ENCODE assay signal across 8 mouse cellular contexts in genomic region chr6:134439401-134440021, GRCm38 (mm10). TPM values are rescaled to one million over a fixed set of nuclear protein-coding genes. Genes with fewer than 3 reads are reported as not detected.
DNase-seq lines count a peak whose midpoint lies in the region; ATAC-seq and TF ChIP-seq lines count a peak whose summit lies in the region.

No protein-coding gene starts in this region.

- peak overlapping the region; percentile 44; the same call in 1 of the 2 replicates for H3K27ac ChIP-seq in forebrain, embryonic 13.5 days
- H3K27ac ChIP-seq in heart, postnatal 0 days (ENCODE audit: low read depth), result 0 out of 2 replicates have a peak overlapping the region, but pooled peaks have one; percentile 18
- H3K27ac ChIP-seq in neural tube, embryonic 12.5 days, result no peak overlapping the region; the same call in 1 of the 2 replicates

- no peaks in the 10 kb centered on the region for H3K27me3 ChIP-seq in forebrain, embryonic 13.5 days
- no peaks in the 10 kb centered on the region; the same call in 1 of the 2 replicates for H3K27me3 ChIP-seq in heart, postnatal 0 days (ENCODE audit: control insufficient read depth, insufficient read depth, low read length)
- no peaks in the 10 kb centered on the region for H3K27me3 ChIP-seq in neural tube, embryonic 12.5 days (replicated peaks)

- peaks cover 15% of the 10 kb centered on the region; the same call in 1 of the 2 replicates for H3K4me1 ChIP-seq in forebrain, embryonic 13.5 days
- no peaks in the 10 kb centered on the region for H3K4me1 ChIP-seq in heart, postnatal 0 days (ENCODE audit: control insufficient read depth, insufficient read depth)
- H3K4me1 ChIP-seq in neural tube, embryonic 12.5 days, result peaks cover 11% of the 10 kb centered on the region; the same call in 1 of the 2 replicates

- peak overlapping the region; percentile 29 for H3K4me3 ChIP-seq in forebrain, embryonic 13.5 days
- peak overlapping the region; percentile 30 for H3K4me3 ChIP-seq in heart, postnatal 0 days (ENCODE audit: low read depth, low read length)
- peak overlapping the region; percentile 11; the same call in 1 of the 2 replicates for H3K4me3 ChIP-seq in neural tube, embryonic 12.5 days

- H3K9ac ChIP-seq in forebrain, embryonic 13.5 days, result peak overlapping the region; percentile 50
- H3K9ac ChIP-seq in heart, postnatal 0 days (replicated peaks; ENCODE audit: low read depth, low read length), result no peak overlapping the region; the same call in 1 of the 2 replicates
- peak overlapping the region; percentile 48 for H3K9ac ChIP-seq in neural tube, embryonic 12.5 days

- TF ChIP-seq EP300 in heart, postnatal 0 days (IDR thresholded peaks at IDR 0.05; ENCODE audit: low read depth), result no peak

- WGBS in forebrain, embryonic 13.5 days, result 12% methylated on average over 23 of the region's 23 CpGs
- 18% methylated on average over 23 of the region's 23 CpGs for WGBS in heart, postnatal 0 days
- WGBS in neural tube, embryonic 12.5 days, result 23% methylated on average over 23 of the region's 23 CpGs

- H3K9me3 ChIP-seq in forebrain, embryonic 13.5 days (replicated peaks), result no peaks in the 10 kb centered on the region
- H3K9me3 ChIP-seq in heart, postnatal 0 days (replicated peaks; ENCODE audit: control insufficient read depth, low read length), result no peaks in the 10 kb centered on the region
- no peaks in the 10 kb centered on the region for H3K9me3 ChIP-seq in neural tube, embryonic 12.5 days

- peak; percentile 40 for DNase-seq in MN1 (ENCODE audit: low spot score)
- DNase-seq in brain, embryonic 18.5 days (ENCODE audit: low read depth, low spot score), result peak; percentile 43
- DNase-seq in heart, postnatal 0 days (ENCODE audit: low spot score), result peak; percentile 35
- DNase-seq in left cerebral cortex, adult 8-10 months (ENCODE audit: low spot score in 2 of 2), result peak; percentile 37 to 40
- DNase-seq in natural killer cell, adult 2 months (ENCODE audit: low spot score in 2 of 2), result no peak
- no peak for DNase-seq in c-Kit-positive CD71-positive TER-119-positive erythroid progenitor cells, embryonic 14.5 days (ENCODE audit: low spot score)

- TF ChIP-seq CTCF in heart, postnatal 0 days (IDR thresholded peaks at IDR 0.05; ENCODE audit: low read depth), result no peak

- peaks cover under 1% of the 10 kb centered on the region; the same call in 1 of the 2 replicates for H3K36me3 ChIP-seq in forebrain, embryonic 13.5 days (ENCODE audit: poor library complexity, severe bottlenecking)
- no peaks in the 10 kb centered on the region for H3K36me3 ChIP-seq in heart, postnatal 0 days (replicated peaks; ENCODE audit: control insufficient read depth, insufficient read depth, low read length)
- no peaks in the 10 kb centered on the region for H3K36me3 ChIP-seq in neural tube, embryonic 12.5 days

- H3K4me2 ChIP-seq in forebrain, embryonic 13.5 days, result peak overlapping the region; percentile 63
- H3K4me2 ChIP-seq in heart, postnatal 0 days (ENCODE audit: low read depth, low read length), result peak overlapping the region; percentile 58
- peak overlapping the region; percentile 55 for H3K4me2 ChIP-seq in neural tube, embryonic 12.5 days (replicated peaks)

- ATAC-seq in forebrain, embryonic 13.5 days, result peak; percentile 90
- ATAC-seq in heart, postnatal 0 days (ENCODE audit: insufficient read depth, low read depth), result peak; percentile 60
- ATAC-seq in neural tube, embryonic 12.5 days (ENCODE audit: low FRiP score, low read depth), result peak; percentile 67

RNA-seq across cellular contexts. Expression of gene Bcl2l14, which starts 43.4 kb away (rescaled TPM):
- polyA plus RNA-seq in forebrain, embryonic 13.5 days (2015; fragmentation: Nextera tagmentation; extraction: Ambion mirVana), result not detected in 2 replicates
- 0.69 TPM in 1 of 2 replicates, not detected in the other for total RNA-seq in heart, postnatal 0 days (2014; rRNA removed; ENCODE audit: low replicate concordance)
- polyA plus RNA-seq in heart, postnatal 0 days (2015; fragmentation: Nextera tagmentation; extraction: Ambion mirVana), result 0.22 TPM in 1 of 2 replicates, not detected in the other
- total RNA-seq in left cerebral cortex, adult 8-10 months (2022), result not detected
- 0.09 TPM in 1 of 2 replicates, not detected in the other for polyA plus RNA-seq in neural tube, embryonic 12.5 days (2016; fragmentation: Nextera tagmentation; extraction: Ambion mirVana)

Comparison
In these comparisons a context has a peak if more than half of its experiments do, and no peak if none do; other contexts are left out.
1. DNase-seq: peak in MN1 (single experiment), brain, embryonic 18.5 days (single experiment), heart, postnatal 0 days (single experiment) and left cerebral cortex, adult 8-10 months (2 of 2); none in natural killer cell, adult 2 months (0 of 2) and c-Kit-positive CD71-positive TER-119-positive erythroid progenitor cells, embryonic 14.5 days (single experiment).
2. Peak in every context shown above with its lines, with median percentiles within 50 percentile points of each other: ATAC-seq, H3K4me2 ChIP-seq and H3K4me3 ChIP-seq.